Mouse (Mus musculus) heart, postnatal 36 days (tissue): ENCODE measurements at regions not wholly inside any gene's neighbourhood (a gene's known extent, or its start where the extent isn't known, plus 50 kb on each side); places are given as distances from the start of the nearest gene placed in this dataset.

Experiments
- DNase-seq, 2 experiments: peaks; one replicate each; pipeline ENCODE4 v3.0.0; 2021 to 2022
- intact Hi-C: fragments of 180-260 bp; cut with DNase I; formaldehyde crosslinking; loops from one replicate; pipeline ENCODE4 v1.15.1; 2025

DNA sequence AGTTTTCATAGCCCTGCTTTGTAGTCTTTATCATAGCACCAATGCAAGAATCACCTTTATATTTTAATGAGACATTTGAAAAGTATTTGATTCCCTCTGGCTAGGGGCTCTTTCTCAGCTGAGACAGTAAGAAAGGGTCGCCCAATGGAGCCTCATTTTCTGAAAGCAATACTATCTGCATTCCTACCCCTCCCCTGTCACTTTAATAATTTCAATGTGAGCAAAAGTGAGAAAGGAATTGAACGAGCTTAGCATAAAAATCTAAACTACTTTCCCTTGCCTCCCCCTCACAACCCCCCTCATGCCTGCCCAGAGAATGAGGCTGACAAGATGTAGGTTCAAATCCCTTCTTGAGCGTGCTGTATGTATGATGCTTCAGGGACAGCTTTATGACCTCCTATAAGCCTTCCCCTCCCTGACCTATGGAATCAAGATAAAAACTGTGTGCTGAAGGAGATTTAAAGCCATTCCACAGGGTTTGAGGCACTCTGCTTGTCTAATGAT is 266.6 kb downstream of the Fam49a start:
- DNase-seq: no peak
- intact Hi-C loops: no loop called here

DNA sequence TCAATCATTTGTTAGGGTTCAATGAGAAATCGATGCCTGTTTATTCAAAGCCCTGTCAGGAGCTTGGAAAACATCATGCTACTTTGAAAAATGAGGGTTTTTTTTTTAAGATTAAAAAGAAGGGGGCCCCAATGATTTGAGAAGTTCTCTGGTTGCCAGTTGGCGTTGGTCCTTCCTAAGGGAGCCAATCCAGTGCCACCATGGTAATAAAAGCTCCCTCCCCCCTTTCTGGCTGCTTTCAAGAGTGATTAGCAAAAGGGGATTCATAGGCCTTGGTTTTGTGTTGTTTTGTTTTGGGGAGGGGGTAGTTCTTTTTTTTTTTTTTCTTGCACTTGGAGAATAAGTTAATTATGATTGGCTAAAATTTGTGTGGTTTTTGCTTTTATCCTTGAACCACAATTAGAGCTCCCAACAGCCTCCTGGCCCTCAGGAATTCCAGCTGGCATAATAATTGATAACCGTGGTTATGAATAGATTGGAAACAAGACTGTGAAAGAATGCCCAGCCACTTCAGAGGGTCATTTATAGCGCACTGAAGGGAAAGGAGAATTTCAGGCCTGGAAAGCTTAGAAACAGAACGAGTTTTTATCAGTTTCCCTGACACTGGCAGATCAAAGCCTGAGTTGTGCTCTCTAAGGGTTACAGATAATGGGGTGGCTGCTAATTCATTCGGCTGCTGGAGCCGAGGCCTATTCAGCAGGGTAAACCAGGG is 266.0 kb downstream of the Fam49a start:
- intact Hi-C loops: no loop called here
- DNase-seq: no peak

DNA sequence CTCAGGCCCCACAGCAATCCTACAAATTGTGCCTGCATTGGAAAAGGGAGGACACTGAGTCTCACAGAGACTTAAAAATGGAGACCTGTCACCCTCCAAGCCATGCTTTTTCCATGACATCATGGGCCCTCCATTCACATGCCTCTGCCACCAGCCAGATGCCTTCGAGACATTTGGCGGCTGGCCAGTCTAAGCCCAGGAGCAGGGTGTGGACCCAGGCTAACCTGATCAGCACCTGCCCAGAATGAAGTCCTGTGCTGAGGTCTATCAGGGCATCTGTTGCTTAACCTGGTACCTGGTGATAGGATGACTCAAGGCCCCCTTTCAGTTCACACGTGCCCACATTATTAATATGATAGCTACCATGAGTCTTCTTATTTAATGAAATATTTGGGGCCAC is 265.4 kb downstream of the Fam49a start:
- intact Hi-C loops: no loop called here
- DNase-seq: peak; percentile 48 to 49

DNA sequence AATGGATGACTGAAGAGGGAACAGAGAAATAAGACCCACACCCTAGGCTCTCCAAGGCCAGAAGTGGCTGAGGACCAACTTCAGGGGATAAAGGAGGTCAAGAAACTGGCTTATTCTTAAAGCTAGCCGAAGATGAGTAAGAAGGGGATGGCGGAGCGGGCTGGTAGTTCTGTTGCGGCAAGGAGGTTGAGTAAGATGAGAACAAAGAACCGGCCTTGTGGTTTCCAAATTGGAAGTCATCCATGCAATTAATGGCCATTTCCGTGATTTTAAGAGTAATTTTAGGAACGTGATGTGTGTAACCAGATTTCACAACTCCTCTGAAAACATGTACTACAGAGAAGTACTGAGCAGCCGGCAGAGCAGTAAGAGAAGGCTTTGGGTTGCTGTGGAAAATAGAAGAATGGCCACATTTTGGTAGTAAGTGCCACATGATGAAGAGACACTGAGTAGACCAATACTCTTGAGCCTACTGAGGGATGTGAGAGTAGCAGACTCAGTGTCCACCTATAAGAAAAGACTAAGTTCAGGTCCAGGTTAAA is 258.4 kb downstream of the Fam49a start:
- no peak for DNase-seq
- intact Hi-C loops: no loop called here

DNA sequence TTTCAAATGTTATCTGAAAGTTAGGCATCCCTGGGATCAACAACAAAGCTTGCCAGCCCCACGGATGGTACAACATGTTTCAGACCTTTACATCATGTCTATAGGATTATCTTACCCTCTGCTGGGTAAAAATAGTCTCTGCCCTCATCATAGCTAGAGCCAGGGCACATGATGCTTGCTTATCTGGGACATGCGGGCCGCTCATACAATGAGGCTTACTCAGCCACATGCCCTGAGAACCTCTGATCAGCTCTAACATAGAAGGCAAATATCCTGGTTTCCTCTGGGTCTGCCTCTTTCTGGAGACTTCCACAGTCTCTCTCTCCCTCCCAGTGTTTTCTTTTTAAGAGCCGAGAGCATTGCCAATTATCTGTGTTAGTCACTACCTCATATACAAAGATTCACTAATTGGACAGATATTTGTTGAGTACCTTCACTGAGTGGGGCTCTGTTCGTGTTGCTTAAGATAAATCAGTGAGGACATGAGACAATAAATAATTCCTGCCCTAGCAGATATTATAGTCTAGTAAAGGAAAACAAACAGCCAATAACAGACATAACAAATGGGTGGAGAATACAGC is 256.6 kb downstream of the Fam49a start:
- intact Hi-C loops: no loop called here
- DNase-seq: no peak

DNA sequence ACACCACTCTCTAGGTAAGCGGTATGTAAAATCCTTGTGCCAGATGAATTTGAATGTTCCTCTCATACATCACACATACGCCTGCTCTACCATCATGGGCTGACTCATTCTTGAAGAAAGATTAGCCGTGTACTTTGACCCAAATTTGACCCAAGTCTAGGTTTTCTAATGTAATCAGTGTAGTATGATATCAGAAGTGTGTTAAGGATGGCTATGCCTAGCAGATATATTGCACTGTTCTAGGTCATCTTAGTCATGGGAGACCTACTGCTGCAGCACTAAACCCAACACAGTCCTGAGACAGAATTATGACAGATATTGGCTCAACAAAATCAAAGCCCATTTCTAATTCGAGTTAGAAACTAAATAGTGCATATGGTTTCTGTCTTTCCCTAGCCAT is 255.1 kb downstream of the Fam49a start:
- intact Hi-C loops: no loop called here
- no peak for DNase-seq

DNA sequence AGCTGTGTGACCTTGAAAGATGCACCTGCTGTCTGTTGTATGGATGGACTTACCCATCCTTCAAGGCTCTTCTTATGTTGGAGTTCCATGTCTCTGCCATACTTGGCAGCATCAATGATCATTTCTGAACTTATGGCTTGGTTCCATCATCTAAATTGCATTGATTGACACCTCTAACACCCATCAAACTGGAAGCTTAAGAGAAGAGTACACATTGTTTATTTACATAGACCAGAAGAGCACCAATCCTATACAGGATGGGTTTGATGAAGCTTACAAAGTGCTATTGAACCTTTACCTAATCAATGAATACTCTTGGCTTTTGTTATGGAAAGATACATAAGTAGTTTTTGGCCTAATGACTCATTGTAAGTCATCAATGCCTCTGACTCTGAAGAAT is 248.8 kb downstream of the Fam49a start:
- intact Hi-C loops: no loop called here
- no peak for DNase-seq

DNA sequence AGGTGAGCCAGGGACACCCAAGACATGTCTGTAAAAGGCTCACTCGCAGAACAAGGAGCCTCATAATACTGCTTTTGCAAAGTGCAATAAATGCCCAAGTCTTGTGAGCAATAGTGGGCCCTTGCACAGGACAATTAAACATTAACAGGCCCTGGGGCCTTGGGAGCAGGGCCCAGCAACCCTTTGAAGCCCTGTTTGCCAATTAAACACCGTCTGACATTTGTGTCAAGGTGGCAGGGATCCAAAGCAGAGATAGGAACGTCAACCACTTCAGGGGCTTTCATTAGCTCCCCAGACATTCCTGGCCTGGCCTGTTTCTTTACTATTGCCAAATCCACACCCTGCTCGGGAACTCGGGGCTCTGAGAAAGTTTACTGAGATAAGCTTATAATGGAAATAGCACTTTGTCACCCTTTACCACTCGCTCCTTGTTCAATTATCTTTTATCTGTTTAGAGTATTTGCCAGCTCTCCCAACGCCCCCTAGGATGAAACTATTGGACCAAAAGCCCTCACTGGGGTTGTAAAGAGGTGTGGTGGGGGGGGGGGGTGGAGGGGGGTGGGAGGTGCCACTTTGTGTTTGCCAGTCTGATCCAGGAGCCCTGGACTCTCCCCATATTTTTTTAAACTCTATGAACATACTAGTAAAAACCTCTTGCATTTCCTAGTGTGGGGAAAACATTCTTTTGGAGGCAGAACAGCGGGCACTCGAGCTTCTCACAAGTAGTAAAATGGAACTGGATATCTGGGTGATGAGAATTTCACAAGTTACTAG is 247.4 kb downstream of the Fam49a start:
- intact Hi-C loops: no loop called here
- DNase-seq: peak; percentile 5 to 18

DNA sequence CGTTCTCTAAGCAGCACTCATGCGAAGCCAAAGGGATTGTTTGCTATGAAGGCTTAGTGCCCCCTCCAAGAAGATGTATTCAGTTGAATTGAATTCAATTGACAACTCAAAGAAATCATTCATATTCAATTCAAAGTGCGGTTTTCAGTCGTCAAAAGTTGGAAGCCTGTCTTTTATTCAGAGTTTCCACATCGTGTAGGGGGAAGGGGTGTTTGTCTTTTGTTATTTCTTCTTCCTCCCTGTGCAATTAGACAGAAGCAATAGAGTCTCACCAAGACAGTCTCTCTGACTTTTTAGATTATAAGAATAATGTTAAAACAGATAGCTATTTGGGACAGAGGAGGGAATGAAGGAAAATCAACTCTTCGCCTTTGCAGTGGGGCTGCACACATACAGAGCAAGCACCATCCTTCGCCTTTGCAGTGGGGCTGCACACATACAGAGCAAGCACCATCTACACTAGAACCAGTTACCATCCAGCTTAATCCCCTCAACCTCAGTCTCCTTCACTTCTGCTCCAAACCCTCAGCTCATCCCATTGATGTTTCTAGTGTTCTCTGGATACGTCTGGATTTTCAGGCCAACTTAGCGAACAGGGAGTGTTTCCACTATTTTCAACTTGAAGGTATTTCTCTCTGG is 246.7 kb downstream of the Fam49a start:
- intact Hi-C loops: no loop called here
- no peak for DNase-seq

DNA sequence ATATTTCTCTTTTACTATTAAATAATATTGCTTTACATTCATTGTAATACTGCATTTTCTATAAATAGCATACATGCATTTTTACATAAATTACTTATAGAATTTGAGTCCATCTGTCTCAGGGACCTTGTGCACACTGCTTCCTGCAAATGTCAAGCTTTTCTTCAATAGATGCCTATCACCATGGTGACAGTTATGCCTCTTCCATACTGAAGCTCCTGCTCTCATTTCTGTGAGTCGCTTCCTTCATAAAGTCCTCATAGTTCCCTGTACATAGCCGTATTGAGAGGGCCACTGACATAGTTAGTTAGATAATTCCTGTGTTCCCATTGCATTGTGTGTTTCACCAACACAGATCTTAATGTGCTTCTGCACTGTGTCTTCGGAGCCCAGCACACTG is 244.7 kb downstream of the Fam49a start:
- intact Hi-C loops: no loop called here
- DNase-seq: no peak

DNA sequence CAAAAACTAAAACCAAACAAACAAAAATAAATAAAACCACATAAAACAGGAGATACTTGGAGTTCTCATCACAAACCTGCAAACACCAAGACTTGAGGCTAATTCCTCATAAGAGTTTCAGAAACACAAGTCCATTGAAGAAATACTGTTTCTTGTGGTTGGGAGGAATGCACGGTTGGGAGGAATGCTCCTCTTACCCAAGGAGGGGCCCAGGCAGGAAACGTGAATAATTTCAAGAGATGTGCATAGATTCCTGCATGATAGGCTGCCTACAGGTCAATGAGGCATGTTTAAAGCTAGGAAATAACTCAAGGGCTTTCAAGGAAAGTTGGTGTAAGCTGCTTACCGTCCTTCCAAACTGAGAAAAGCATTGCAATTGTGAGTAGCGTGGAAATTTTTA is 243.7 kb downstream of the Fam49a start:
- intact Hi-C loops: no loop called here
- no peak for DNase-seq

DNA sequence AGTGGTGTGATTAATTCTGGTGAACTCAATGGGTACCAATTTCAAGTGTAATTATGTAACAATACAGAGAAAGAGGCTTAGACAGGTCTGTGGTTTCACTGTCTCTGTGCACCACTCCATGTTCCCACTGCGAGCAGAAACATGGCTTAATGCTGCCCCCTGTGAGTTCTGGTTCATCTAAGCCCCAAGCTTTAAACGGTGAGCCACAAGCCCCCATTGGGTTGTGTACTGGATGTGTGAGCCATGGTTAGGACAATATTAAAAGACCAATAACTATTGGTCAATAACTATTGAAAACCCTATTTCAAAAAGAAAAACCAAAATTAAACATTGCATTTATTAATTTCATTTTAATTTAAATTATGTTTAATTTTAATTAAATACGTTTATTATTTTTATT is 238.0 kb downstream of the Fam49a start:
- no peak for DNase-seq
- intact Hi-C loops: no loop called here

DNA sequence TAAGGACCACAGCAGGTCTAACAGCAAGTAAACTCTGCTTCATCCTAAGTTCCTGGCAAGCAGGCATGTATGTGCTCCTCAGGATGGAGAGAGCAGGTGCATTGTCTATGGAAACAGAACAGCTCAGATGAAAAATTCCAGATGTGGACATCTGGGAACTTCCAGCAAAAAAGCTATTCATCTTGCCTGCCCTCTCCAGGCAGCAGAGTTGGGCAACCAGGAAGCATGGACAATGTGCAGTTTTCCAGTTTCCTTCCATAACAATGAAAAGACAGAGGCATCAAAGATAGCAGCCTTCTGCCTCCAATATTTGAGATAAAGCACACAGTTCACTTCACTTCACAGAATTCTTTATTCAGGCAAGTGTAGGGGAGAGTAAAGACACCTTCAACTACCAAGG is 236.7 kb downstream of the Fam49a start:
- no peak for DNase-seq

DNA sequence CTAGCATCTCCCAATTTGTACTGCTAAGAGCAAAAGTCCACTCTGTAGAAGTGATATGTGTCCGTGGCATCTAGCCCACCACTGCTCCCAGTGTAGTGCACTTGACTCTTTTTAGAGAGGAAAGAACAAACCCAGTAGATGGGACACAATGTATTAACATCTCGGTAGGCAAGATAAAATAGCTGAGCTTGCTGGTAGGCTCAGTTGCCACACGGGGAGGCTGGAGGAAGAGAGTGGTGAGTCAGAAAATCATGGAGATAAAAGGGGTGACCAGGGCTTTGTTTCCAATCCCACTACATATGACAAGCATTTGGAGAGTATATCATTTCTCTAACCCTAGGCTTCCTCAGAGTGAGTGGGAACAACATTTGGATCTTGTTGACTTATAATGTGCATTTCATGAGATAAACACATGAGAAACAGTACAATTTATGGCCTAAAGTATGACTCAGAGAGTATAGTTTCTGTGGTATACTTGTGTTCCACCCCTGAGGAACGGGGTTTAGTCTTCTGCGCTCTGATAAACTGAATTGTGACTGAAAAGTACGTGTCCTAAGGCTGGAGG is 235.4 kb downstream of the Fam49a start:
- intact Hi-C loops: no loop called here
- DNase-seq: no peak

More for the DNA sequence above, 236.7 kb downstream of the Fam49a start:
- intact Hi-C loops: no loop called here

DNA sequence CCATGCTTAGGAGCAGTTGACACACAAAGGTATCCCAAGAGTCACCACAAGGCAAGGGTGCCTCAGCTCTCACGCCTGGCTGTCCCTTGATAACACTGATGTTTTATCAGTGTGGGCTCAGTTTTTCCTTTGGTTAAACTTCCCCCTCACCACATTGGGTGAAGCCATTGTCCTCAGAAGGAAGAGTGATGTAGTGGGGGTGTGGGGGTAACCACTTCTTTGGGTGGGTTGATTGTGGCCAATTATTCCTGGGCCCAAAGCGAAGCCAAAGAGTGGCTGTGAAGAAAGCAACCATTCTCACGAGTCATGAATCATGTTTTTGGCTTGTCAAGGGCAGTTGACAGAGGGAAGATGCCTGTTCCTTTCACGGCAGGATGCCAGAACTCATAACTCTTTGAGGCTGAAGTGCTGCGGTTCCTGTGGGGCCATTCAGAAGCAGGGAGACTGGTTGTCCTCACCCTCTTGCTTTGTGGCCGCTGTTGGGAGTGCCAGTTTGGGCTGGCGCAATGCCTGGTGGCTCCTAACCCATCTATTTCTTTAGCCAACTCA is 234.7 kb downstream of the Fam49a start:
- intact Hi-C loops: no loop called here
- DNase-seq: peak; percentile 11 to 14

DNA sequence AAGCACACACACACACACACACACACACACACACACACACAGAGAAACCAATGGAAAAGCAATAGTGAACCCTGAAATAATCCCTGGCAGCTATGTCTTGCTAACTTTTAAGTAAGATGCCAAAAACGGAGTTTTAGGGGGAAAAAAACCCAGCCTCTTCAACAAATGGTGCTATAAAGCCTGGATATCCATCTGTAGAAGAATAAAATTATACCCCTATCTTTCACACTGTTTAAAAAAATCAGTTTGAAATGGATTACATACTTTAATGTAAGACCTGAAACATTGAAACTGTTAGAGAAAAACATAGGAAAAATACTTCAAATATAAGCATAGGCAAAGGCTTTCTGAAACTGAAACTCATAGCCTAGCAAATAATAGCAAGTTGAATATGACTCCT is 228.2 kb downstream of the Fam49a start:
- intact Hi-C loops: no loop called here

DNA sequence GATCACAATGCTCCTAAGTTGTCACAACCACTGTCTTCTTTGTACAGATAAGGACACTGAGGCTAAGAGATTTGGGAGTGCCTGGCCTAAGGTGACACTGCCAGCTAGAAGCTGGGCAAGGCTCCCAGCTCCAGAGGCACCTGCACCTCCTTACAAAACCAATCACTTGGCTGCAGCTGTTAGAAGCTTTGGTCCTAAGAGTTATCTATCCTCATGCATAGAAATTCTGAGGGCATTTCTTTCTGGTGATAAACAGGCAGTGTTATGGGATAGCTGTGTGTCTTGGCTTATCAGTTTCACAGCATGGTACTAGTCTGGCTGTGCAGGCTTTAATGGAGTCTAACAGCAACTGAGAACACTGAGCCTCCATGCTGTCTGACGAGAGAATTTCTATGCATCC is 226.2 kb downstream of the Fam49a start:
- intact Hi-C loops: no loop called here
- DNase-seq: no peak

More for the DNA sequence above, 228.2 kb downstream of the Fam49a start:
- DNase-seq: no peak

DNA sequence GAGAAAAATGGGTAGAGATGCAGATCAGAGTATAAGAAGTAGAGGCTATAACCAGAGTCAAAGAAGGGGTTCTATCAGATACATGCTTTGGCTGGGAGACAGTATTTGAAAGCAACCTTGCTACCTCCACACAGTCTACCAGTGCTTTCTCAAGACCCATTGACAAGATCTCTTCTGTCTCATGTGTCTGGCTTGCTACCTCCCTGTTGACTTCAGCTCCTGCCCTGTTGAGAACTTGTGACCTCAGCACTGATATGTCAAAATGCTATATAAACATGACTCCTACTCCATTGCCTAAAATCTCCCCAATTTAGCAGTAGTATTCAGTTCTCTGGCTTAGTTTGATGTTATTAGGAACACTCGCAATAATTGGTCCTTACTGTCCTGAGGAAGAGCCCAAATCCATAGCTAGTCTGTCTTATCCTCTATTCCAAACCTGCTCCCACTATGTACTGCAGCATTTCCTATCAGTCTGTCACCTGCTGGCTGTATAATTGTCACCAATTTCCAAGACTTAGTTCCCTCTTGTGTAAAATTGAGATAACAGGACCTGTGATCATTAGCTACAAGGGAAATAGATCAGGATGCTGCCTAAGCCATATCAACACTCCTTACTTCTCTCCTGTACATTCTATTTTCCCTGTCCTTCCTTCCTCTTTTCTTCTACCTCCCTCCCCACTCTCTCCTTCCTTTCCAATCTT is 224.9 kb downstream of the Fam49a start:
- intact Hi-C loops: no loop called here
- no peak for DNase-seq

DNA sequence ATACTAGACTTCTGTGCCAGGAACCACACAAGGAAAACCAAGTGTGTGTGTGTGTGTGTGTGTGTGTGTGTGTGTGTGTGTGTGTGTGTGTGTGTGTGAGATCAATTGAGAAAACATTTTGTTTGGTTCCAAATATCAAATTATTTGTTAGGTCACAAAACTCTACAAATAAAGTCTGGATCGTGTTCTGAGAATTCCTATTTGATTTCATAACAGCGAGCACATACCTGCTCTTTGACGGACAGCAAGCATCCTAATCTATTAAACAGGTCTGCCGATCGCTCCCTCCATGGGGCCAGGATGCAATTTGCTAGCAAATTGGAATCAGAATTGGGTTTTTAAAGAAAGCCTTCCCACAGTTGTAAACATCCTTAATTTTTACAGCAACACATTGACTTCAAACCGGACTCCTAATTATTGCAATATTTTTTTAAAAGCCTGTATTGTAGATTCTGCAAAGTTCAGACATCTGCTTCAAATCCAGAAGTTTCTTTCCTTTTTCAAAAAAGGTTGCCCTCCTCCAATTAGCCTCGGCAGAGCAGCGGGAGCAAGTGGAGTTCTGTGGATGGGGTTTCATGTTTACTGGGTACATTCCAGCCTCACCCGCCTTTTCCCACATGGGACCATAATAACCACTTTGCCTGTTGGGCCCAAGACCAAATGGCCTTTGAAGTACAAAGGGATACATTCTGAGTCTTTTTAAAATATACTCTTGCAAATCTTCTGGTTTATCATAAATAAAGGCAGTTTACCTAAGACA is 223.2 kb downstream of the Fam49a start:
- intact Hi-C loops: no loop called here
- no peak for DNase-seq
